Mouse (Mus musculus): ENCODE results near the gene Teddm1a. TPM values are rescaled to one million over a fixed set of nuclear protein-coding genes. Genes with fewer than 3 reads are reported as not detected.
"Not testable (repeated sequence)": the region's sequence is repeated elsewhere in the genome, so short reads cannot be mapped to it uniquely, and the experiment has no call there.

Teddm1a gene
- not detected in 2 replicates for polyA plus RNA-seq (2014; fragmentation: Nextera tagmentation; extraction: Ambion mirVana)

- Histone ChIP-seq H3K27me3 (ENCODE audit: control insufficient read depth, insufficient read depth, low read length) (no peaks in the 10 kb centered on the region), H3K9me3 (ENCODE audit: control insufficient read depth, low read length) (no peaks in the 10 kb centered on the region), H3K4me1 (ENCODE audit: control insufficient read depth, insufficient read depth, low read length) (no peaks in the 10 kb centered on the region), H3K9ac (replicated peaks; ENCODE audit: low read depth, low read length) (no peak within 1 kb of the TSS), H3K4me2 (ENCODE audit: low read depth, low read length) (no peak within 1 kb of the TSS), H3K36me3 (ENCODE audit: control insufficient read depth, insufficient read depth, low read length) (no peaks in the 10 kb centered on the region), H3K27ac (ENCODE audit: low read depth, low read length) (no peak within 1 kb of the TSS), H3K4me3 (ENCODE audit: low read depth, low read length) (no peak within 1 kb of the TSS)
- ATAC-seq (ENCODE audit: low read depth) = no peak
- 63% methylated on average over 4 of the region's 4 CpGs for WGBS
Measured at GRCm38 (mm10) chr1:153891442-153891841, at the start of gene Teddm1a. TSS of gene Teddm1a (plus strand) at chr1:153891742.

- Histone ChIP-seq H3K27me3 (ENCODE audit: control insufficient read depth, insufficient read depth, low read length) (no peaks in the 10 kb centered on the region), H3K27ac (ENCODE audit: low read depth, low read length) (no peak overlapping the region), H3K4me2 (ENCODE audit: low read depth, low read length) (no peak overlapping the region), H3K4me1 (ENCODE audit: control insufficient read depth, insufficient read depth, low read length) (no peaks in the 10 kb centered on the region), H3K36me3 (ENCODE audit: control insufficient read depth, insufficient read depth, low read length) (no peaks in the 10 kb centered on the region), H3K9me3 (ENCODE audit: control insufficient read depth, low read length) (no peaks in the 10 kb centered on the region), H3K9ac (replicated peaks; ENCODE audit: low read depth, low read length) (no peak overlapping the region), H3K4me3 (ENCODE audit: low read depth, low read length) (no peak overlapping the region)
- ATAC-seq (ENCODE audit: low read depth) = no peak
- 87% methylated on average over 11 of the region's 11 CpGs for WGBS
Measured at GRCm38 (mm10) chr1:153842121-153842740, 49.3 kb upstream of the Teddm1a start.

DNA sequence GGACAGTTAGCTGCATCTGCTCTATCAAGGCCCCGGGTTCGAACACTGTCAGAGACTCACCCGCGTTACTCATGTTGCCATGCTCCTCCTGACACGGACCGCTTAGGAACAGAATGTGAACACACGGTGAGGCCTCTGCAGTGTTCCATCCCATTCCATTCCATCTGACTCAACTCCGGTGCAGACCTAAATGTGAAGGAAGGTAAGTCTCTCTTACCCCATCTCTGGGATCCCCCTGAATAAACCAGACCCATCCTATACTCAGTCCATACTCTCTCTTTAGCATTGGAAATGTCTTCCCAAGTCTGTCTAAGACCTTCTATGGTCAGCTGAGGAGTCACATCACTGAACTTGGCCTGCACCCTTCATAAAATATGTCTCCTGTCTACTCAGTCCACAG lies 47.5 kb upstream of the Teddm1a start, which contains the start of gene Rgsl1:
TSS of gene Rgsl1 (minus strand) at position 101 of the 400 bp plus-strand sequence.
- H3K4me3 ChIP-seq (ENCODE audit: low read depth, low read length) = no peak within 1 kb of the TSS
- H3K27ac ChIP-seq (ENCODE audit: low read depth, low read length) = no peak within 1 kb of the TSS
- 96% methylated on average over 8 of the region's 8 CpGs for WGBS
- H3K9me3 ChIP-seq (ENCODE audit: control insufficient read depth, low read length) = no peaks in the 10 kb centered on the region
- no peaks in the 10 kb centered on the region for H3K4me1 ChIP-seq (ENCODE audit: control insufficient read depth, insufficient read depth, low read length)
- no peaks in the 10 kb centered on the region for H3K36me3 ChIP-seq (ENCODE audit: control insufficient read depth, insufficient read depth, low read length)
- H3K27me3 ChIP-seq (ENCODE audit: control insufficient read depth, insufficient read depth, low read length) = no peaks in the 10 kb centered on the region
- no peak within 1 kb of the TSS for H3K9ac ChIP-seq (replicated peaks; ENCODE audit: low read depth, low read length)
- ATAC-seq (ENCODE audit: low read depth) = no peak
- H3K4me2 ChIP-seq (ENCODE audit: low read depth, low read length) = no peak within 1 kb of the TSS

DNA sequence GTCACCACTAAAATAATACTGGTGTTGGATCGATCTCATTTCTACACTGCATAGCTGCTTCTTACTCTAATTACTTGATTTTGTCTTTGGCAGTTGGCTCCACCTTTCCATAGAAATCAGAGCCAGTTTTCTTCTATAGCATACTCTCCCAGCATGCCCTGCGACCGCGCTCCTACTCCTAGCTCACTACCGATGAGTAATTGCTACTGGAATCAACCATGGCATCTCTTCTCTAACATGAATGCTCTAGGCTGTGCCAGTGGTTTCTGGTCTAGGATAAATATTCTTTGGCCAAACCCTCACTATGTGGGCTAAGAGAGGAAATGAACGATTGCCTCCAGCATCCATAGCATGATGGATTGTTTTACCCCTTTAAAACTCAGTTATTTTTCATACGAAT lies 45.1 kb upstream of the Teddm1a start:
- Histone ChIP-seq H3K9me3 (ENCODE audit: control insufficient read depth, low read length) (no peaks in the 10 kb centered on the region), H3K4me3 (ENCODE audit: low read depth, low read length) (no peak overlapping the region), H3K4me1 (ENCODE audit: control insufficient read depth, insufficient read depth, low read length) (no peaks in the 10 kb centered on the region), H3K36me3 (ENCODE audit: control insufficient read depth, insufficient read depth, low read length) (no peaks in the 10 kb centered on the region), H3K9ac (replicated peaks; ENCODE audit: low read depth, low read length) (no peak overlapping the region), H3K27me3 (ENCODE audit: control insufficient read depth, insufficient read depth, low read length) (no peaks in the 10 kb centered on the region), H3K27ac (ENCODE audit: low read depth, low read length) (no peak overlapping the region), H3K4me2 (ENCODE audit: low read depth, low read length) (no peak overlapping the region)
- ATAC-seq (ENCODE audit: low read depth) = no peak
- 87% methylated on average over 7 of the region's 7 CpGs for WGBS

- no peaks in the 10 kb centered on the region for H3K4me1 ChIP-seq (ENCODE audit: control insufficient read depth, insufficient read depth, low read length)
- no peak overlapping the region for H3K4me2 ChIP-seq (ENCODE audit: low read depth, low read length)
- no peak overlapping the region for H3K27ac ChIP-seq (ENCODE audit: low read depth, low read length)
- ATAC-seq (ENCODE audit: low read depth) = peak; percentile 63; the same call in 1 of the 2 replicates
- no peak overlapping the region for H3K9ac ChIP-seq (replicated peaks; ENCODE audit: low read depth, low read length)
- 31% methylated on average over 6 of the region's 6 CpGs for WGBS
- H3K27me3 ChIP-seq (ENCODE audit: control insufficient read depth, insufficient read depth, low read length) = no peaks in the 10 kb centered on the region
- no peaks in the 10 kb centered on the region for H3K36me3 ChIP-seq (ENCODE audit: control insufficient read depth, insufficient read depth, low read length)
- H3K4me3 ChIP-seq (ENCODE audit: low read depth, low read length) = no peak overlapping the region
- H3K9me3 ChIP-seq (ENCODE audit: control insufficient read depth, low read length) = no peaks in the 10 kb centered on the region
Measured at GRCm38 (mm10) chr1:153846867-153847266, 44.7 kb upstream of the Teddm1a start.

GRCm38 (mm10) chr1:153852696-153853095 lies 38.8 kb upstream of the Teddm1a start:
- H3K36me3 ChIP-seq (ENCODE audit: control insufficient read depth, insufficient read depth, low read length); H3K4me2 ChIP-seq (ENCODE audit: low read depth, low read length): not testable (repeated sequence)

GRCm38 (mm10) chr1:153855946-153856345 lies 35.6 kb upstream of the Teddm1a start:
- 78% methylated on average over 8 of the region's 8 CpGs for WGBS
- Histone ChIP-seq H3K4me3 (ENCODE audit: low read depth, low read length) (no peak overlapping the region), H3K4me1 (ENCODE audit: control insufficient read depth, insufficient read depth, low read length) (no peaks in the 10 kb centered on the region), H3K36me3 (ENCODE audit: control insufficient read depth, insufficient read depth, low read length) (no peaks in the 10 kb centered on the region), H3K9me3 (ENCODE audit: control insufficient read depth, low read length) (no peaks in the 10 kb centered on the region), H3K4me2 (ENCODE audit: low read depth, low read length) (no peak overlapping the region), H3K27ac (ENCODE audit: low read depth, low read length) (no peak overlapping the region), H3K9ac (replicated peaks; ENCODE audit: low read depth, low read length) (no peak overlapping the region), H3K27me3 (ENCODE audit: control insufficient read depth, insufficient read depth, low read length) (no peaks in the 10 kb centered on the region)
- ATAC-seq (ENCODE audit: low read depth) = no peak

More at GRCm38 (mm10) chr1:153852696-153853095, 38.8 kb upstream of the Teddm1a start:
- H3K27me3 ChIP-seq (ENCODE audit: control insufficient read depth, insufficient read depth, low read length); H3K27ac ChIP-seq (ENCODE audit: low read depth, low read length); H3K9me3 ChIP-seq (ENCODE audit: control insufficient read depth, low read length); ATAC-seq (ENCODE audit: low read depth); H3K4me1 ChIP-seq (ENCODE audit: control insufficient read depth, insufficient read depth, low read length); H3K9ac ChIP-seq (replicated peaks; ENCODE audit: low read depth, low read length); H3K4me3 ChIP-seq (ENCODE audit: low read depth, low read length): not testable (repeated sequence)
- 90% methylated on average over 7 of the region's 7 CpGs for WGBS

DNA sequence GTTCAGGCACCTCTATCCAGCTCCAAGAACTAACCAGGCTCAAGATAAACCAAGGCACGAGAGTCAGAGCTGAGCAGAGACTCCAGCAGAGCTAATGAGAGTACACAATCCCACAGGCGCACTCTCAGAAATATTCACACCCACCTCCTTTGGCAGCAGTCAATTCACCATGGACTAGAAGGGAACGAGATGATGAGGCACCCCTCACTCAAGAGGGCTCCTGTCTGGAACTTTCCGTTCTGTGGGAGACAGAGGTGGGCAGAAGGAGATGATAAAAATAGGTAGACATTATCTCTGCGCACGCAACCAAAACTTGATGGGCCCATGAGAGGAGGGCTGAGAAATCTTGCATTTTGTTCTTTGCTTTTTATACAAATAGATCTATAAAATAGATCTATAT lies 17.5 kb upstream of the Teddm1a start, which contains the start of gene Teddm1b:
TSS of gene Teddm1b (plus strand) at position 301 of the 400 bp plus-strand sequence.
- Histone ChIP-seq H3K27ac (ENCODE audit: low read depth, low read length) (no peak within 1 kb of the TSS), H3K36me3 (ENCODE audit: control insufficient read depth, insufficient read depth, low read length) (no peaks in the 10 kb centered on the region), H3K4me2 (ENCODE audit: low read depth, low read length) (no peak within 1 kb of the TSS), H3K9ac (replicated peaks; ENCODE audit: low read depth, low read length) (no peak within 1 kb of the TSS), H3K4me3 (ENCODE audit: low read depth, low read length) (no peak within 1 kb of the TSS), H3K4me1 (ENCODE audit: control insufficient read depth, insufficient read depth, low read length) (no peaks in the 10 kb centered on the region), H3K9me3 (ENCODE audit: control insufficient read depth, low read length) (no peaks in the 10 kb centered on the region), H3K27me3 (ENCODE audit: control insufficient read depth, insufficient read depth, low read length) (no peaks in the 10 kb centered on the region)
- WGBS = 87% methylated on average over 6 of the region's 6 CpGs
- ATAC-seq (ENCODE audit: low read depth) = no peak

DNA sequence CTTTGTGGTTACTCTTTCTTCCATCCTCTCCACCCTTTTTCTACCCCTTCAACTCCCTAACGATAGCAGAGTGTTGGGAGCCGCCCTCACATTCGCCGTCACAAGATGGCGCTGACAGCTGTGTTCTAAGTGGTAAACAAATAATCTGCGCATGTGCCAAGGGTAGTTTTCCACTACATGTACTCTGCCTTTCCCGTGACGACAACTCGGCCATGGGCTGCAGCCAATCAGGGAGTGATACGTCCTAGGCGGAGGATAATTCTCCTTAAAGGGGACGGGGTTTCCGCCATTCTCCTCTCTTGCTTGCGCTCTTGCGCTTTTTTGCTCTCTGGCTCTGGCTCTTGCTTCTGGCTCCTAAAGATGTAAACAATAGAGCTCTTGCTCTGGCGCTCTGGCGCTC lies 11.2 kb upstream of the Teddm1a start:
- H3K27me3 ChIP-seq (ENCODE audit: control insufficient read depth, insufficient read depth, low read length); H3K36me3 ChIP-seq (ENCODE audit: control insufficient read depth, insufficient read depth, low read length); H3K9me3 ChIP-seq (ENCODE audit: control insufficient read depth, low read length); H3K9ac ChIP-seq (replicated peaks; ENCODE audit: low read depth, low read length); H3K27ac ChIP-seq (ENCODE audit: low read depth, low read length); H3K4me3 ChIP-seq (ENCODE audit: low read depth, low read length); ATAC-seq (ENCODE audit: low read depth); H3K4me2 ChIP-seq (ENCODE audit: low read depth, low read length); H3K4me1 ChIP-seq (ENCODE audit: control insufficient read depth, insufficient read depth, low read length): not testable (repeated sequence)
- 96% methylated on average over 17 of the region's 17 CpGs for WGBS
